Mouse (Mus musculus) left cerebral cortex, adult 11 months (tissue): Measurements from ENCODE around the gene Kcnc3.

Experiments used
- DNase-seq: peaks from one replicate; pipeline ENCODE4 v3.0.0; 2022; ENCODE audit warnings: low spot score

Kcnc3 gene

DNA sequence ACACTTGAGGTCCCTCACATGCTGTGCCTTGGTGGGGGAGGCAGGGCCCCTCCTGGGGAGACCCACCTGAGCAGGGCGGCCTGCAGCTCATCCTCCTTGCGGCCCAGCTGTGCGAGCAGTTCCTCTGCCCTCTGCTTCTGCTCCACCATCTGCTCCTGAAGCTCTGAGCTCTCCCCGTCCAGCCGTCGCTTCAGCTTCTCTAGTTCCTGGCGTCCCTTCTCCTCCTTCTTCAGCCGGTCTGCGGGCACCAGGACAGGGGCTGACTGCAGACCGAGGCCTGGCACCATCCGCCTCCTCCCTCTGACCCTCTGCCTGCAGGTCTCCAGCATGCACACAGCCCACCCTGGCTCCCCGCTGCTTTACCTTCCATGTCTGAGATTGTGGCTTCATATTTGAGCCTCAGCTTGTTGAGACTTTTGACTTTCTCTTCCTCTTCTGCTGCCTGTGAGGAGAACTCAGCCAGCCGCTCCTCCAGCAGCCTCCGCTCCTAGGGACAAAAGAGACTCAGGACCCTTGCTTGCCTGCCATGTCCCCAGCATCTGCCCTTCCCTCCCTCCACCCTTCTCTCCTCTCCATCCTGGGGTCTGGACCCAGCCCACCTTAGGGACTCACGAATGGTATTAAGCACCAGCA, 38.1 kb downstream of the Kcnc3 start:
- DNase-seq, result no peak

DNA sequence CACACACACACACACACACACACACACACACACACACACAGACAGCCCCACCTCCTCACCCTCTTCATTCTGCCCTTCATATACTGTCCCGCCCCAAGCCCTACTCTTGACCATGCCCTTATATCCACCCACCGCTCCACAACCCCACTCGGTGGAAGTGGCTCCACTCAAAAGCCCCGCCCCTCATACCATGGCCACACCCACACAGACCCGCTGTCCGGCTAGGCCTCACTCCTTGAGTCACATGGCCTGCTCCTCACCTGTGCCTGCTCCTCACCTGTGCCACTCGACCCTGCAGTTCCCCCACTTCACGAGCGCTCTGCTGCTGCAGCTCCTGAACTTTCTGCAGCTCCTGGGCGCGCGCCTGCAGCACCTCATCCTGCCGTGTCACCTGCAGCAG, 40.0 kb downstream of the Kcnc3 start:
- DNase-seq, result no peak

- no peak for DNase-seq
Measured at GRCm38 (mm10) chr7:44632676-44633075, 42.2 kb downstream of the Kcnc3 start.

- DNase-seq, result no peak
Measured at GRCm38 (mm10) chr7:44633407-44633806, 42.9 kb downstream of the Kcnc3 start.

DNA sequence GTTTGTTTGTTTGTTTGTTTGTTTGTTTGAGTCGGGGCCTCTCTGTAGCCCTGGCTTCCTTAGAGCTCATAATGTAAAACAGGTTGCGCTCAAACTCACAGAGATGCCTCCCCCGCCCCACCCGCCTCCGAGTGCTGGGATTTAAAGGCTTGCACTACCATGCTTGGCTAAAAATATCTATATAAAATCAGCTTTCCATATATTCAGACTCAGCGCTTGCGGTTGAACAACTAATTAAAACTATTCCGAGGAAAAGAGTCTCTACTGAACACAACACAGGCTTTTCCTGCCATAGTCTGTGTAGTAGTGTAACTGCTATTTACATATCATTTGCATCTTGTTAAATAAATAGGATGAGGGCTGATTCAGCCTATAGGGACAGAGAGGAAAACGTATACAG, 46.2 kb downstream of the Kcnc3 start:
- DNase-seq, result no peak

DNA sequence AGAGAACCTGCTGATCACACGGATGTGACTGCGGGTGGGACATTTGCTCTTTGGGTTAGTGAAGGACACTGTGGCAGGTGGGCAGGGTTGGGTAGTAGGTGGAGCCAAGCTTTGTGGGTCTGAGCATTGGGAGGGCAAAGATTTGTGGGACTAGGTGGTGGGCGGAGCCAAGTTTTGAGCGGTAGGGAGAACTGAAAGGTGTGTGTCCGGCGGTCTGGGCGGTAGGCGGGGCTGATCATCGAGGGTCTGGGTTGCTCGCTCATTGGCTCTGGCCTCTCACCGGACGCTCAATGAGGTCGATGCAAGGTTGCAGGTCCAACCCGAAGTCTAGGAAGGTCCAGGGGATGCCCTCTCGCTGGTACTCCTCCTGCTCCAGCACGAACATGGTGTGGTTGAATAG, 48.2 kb downstream of the Kcnc3 start:
- no peak for DNase-seq

DNA sequence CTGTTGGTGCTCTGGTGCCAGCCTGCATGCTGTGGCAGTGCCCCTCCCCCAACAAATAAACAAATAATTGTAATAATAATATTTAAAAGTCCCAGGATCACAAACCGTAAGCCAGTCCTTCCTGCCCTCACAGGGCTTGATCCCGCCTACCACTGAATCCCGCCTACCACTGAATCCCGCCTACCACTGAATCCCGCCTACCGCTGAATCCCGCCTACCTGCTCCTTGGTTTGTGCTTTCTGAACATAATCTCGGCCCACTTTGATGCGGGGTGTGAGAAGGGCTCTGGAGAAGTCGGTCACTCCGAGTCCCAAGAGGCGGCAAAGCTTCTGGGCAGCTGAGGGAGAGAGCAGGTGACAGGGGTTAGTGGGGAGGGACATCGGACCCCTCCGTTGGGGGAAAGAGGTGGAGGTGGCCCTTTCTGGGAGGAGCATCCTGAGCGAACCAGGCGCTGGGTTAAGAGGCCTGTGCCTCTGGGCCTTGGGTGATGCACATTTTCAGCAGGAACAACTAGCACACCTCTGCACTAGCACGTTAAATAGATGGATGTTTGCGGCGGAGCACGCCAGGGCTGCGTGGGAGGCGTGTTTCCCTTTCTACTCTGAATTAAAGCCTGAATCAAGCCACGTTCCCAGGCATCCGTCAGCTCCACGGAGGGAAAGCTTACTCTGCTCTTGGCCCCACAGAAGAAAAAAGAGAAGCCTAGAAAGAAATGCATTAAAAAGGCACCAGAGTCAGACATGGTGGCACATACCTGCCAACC, 50.6 kb downstream of the Kcnc3 start:
- DNase-seq, result peak; percentile 36

DNA sequence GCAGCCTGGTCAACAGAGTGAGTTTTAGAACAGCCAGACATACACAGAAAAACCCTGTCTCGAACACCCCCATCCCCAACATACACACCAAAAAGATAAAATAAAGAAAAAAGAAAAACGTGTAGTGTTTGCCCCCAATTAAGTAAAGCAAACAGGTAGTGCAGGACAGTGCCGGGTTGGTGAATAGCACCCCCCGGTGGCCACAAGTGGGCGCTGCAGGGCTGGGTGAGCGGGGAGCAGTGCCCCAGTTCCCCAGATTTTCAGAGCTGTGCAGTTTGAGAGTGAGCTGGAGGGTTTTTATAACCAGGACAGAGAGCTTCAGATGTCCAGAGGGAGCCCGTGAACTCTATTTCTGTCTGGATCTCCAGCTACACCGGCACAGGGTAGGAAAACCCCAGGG, 51.4 kb downstream of the Kcnc3 start:
- DNase-seq, result no peak

DNA sequence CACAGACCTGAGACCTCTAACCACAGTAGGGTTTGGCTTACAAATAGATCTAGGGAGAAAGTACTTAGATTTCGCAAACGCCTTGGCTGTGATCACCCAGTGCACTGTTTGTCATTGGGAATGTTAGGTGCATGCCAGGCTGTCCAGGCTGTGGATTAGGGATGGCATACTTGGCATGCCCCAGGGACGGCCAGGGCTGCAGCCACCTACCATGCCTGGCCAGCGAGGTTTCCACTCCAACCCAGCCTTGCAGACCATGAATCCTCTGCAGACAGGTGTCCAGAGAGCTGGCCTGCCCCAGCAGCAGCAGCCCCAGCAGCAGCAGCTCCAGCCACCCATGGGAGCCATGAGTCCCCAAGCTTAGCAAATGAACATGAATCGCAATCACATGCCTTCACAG, 54.8 kb downstream of the Kcnc3 start:
- DNase-seq, result no peak

DNA sequence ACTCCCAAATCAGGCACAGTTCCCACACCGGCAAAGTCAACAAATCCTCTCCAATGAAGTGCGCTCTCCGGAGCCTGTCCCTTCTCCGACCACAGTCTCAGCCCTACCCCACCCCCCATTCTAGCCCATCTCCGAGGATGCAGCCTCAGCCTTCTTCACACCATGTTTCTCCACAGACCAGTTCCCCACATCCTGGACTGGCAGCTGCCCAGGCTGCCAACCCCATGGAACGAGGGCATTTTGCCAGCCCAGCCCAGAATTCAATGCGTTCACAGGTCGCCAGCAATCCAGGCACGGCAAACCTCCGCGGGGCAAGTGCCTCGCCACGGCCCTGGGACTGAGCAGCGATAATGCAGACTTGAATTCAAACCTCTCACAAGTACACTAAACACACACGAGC, 55.5 kb downstream of the Kcnc3 start:
- DNase-seq, result no peak

- no peak for DNase-seq
Measured at GRCm38 (mm10) chr7:44647042-44647724, 56.7 kb downstream of the Kcnc3 start.

GRCm38 (mm10) chr7:44647729-44648128, 57.3 kb downstream of the Kcnc3 start:
- no peak for DNase-seq

DNA sequence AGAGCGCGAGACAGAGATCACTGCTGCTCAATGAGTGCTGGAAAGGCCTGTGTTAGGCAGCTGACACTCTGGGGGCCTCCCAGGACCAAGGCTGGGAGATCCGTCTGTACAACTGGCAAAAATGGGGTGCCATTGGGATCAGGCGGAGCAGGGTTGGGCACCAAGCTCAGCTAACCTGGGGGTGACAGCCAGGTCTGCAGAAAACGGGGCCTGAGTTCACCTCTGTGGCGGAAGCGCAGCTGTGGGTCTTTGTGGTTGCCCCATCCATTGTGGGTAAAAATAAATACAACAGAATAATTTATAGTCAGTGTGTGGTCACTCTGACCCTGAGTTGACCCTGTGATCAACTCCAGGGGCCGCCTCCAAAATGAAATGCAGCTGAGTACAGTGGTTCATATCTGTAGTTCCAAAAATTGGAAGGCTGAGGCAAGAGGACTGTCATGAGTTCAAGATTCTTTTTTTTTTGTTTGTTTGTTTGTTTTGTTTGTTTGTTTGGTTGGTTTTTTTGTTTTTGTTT, 58.7 kb downstream of the Kcnc3 start:
- no peak for DNase-seq

DNA sequence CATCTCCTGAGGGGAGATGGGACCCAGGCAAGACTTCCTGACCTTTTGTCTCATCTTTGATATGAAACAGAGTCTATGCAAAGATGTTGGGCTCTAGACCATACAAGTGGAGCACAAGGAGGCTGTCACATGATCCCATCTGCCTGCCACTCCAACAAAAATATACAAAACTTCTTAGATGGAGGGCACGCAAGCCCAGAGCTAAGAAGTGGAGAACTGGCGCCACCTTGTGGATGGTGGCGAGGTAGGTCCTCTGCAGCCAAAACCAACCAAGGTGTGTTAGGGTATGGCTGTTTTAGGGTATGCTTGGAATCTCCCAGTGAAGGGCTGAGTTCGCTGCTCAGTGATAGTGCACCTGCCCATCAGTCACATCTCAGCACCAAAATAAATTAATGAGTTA, 59.5 kb downstream of the Kcnc3 start:
- DNase-seq, result no peak

DNA sequence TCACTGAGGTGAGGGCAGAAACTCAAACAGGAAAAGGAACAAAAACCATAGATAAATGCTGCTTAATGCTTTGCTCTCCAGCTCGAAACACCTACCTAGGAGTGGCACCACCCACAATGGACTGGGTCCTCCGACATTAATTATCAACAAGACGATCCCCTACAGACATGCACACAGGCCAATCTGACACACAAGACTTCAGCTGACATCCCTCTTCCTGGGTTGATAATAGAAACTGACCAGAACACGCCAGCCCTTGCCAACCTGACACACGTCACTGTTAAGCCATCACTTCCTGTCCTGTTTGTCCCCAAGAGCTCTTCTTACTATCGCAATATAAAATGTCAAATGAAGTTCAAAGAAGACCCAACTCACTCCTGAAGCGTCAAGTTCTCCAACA, 61.0 kb downstream of the Kcnc3 start:
- DNase-seq, result no peak

DNA sequence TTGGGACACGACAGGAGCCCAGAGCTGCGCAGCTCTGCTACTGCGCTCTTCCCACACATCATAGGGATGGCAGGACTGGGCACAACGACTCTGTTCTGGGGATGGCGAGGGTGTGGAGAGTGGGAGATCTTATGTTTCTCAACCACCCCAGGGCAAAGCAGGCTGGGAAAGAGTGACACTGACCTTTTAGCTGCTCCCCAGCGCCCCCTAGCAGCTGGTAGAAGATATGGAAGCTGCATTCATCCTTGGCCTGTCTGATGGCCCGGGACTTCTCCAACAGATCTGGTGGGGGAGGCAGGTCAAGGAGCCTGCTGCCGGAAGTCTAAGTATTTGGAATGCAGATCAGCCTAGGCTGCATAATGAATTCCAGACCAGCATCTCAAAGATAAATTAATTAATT, 63.3 kb downstream of the Kcnc3 start:
- no peak for DNase-seq
